Mouse (Mus musculus) monocyte, adult 5-6 weeks (primary cell): ENCODE results near the gene Rsph3b. TPM values are rescaled to one million over a fixed set of nuclear protein-coding genes. Genes with fewer than 3 reads are reported as not detected.
"Not testable (repeated sequence)": the region's sequence is repeated elsewhere in the genome, so short reads cannot be mapped to it uniquely, and the experiment has no call there.

Experiments
- ATAC-seq: fragments of 153-309, 156-312 bp; replicated peaks from 2 replicates; pipeline ENCODE4 v1.8.0; 2017; ENCODE audit warnings: mild to moderate bottlenecking; ENCODE audit not compliant: low TSS enrichment, insufficient number of reproducible peaks, severe bottlenecking, poor library complexity, low FRiP score
- total RNA-seq: library from RNA; stranded (forward); fragments of 200-1000, 200-491, 200-594 nt; gene quantifications from 3 replicates; pipeline ENCODE4 v1.2.3, GENCODE M21; 2017

The Rsph3b gene
- 18.0 to 27.7 TPM (median 23.5 TPM) in 3 replicates for total RNA-seq

- peak; percentile 71 for ATAC-seq
Measured at GRCm38 (mm10) chr17:6947984-6948768, at the start of gene Rsph3b. TSS of gene Rsph3b (minus strand) at chr17:6948682.

GRCm38 (mm10) chr17:6997778-6998490 lies 49.5 kb upstream of the Rsph3b start:
- ATAC-seq: not testable (repeated sequence)

GRCm38 (mm10) chr17:6996826-6997225 lies 48.3 kb upstream of the Rsph3b start:
- ATAC-seq: not testable (repeated sequence)

- not testable (repeated sequence) for ATAC-seq
Measured at GRCm38 (mm10) chr17:6995504-6995903, 47.0 kb upstream of the Rsph3b start.

GRCm38 (mm10) chr17:6986118-6986517 lies 37.6 kb upstream of the Rsph3b start:
- ATAC-seq: peak; percentile 58

- ATAC-seq: not testable (repeated sequence)
Measured at GRCm38 (mm10) chr17:6980144-6980543, 31.7 kb upstream of the Rsph3b start.

- not testable (repeated sequence) for ATAC-seq
Measured at GRCm38 (mm10) chr17:6979380-6979779, 30.9 kb upstream of the Rsph3b start.

GRCm38 (mm10) chr17:6978287-6979248 lies 30.1 kb upstream of the Rsph3b start, which contains the start of gene Gm49721:
TSS of gene Gm49721 (plus strand) at chr17:6978904.
- ATAC-seq: peak; percentile 81

GRCm38 (mm10) chr17:6974985-6975384 lies 26.5 kb upstream of the Rsph3b start:
- ATAC-seq: not testable (repeated sequence)

GRCm38 (mm10) chr17:6972836-6973396 lies 24.4 kb upstream of the Rsph3b start:
- not testable (repeated sequence) for ATAC-seq

- ATAC-seq: not testable (repeated sequence)
Measured at GRCm38 (mm10) chr17:6971238-6971637, 22.8 kb upstream of the Rsph3b start.

- ATAC-seq: not testable (repeated sequence)
Measured at GRCm38 (mm10) chr17:6970334-6970733, 21.9 kb upstream of the Rsph3b start, which contains the start of gene Rnaset2b. TSS of gene Rnaset2b (plus strand) at chr17:6970634.

- peak; percentile 90 for ATAC-seq
Measured at GRCm38 (mm10) chr17:6967673-6968072, 19.2 kb upstream of the Rsph3b start.

GRCm38 (mm10) chr17:6965364-6965763 lies 16.9 kb upstream of the Rsph3b start:
- not testable (repeated sequence) for ATAC-seq

GRCm38 (mm10) chr17:6962936-6963335 lies 14.5 kb upstream of the Rsph3b start:
- ATAC-seq: not testable (repeated sequence)

- not testable (repeated sequence) for ATAC-seq
Measured at GRCm38 (mm10) chr17:6962339-6962738, 13.9 kb upstream of the Rsph3b start.

- peak; percentile 82 for ATAC-seq
Measured at GRCm38 (mm10) chr17:6961181-6962000, 12.9 kb upstream of the Rsph3b start.
